Mouse (Mus musculus): ENCODE data around the gene Sec23ip. TPM values are rescaled to one million over a fixed set of nuclear protein-coding genes. Genes with fewer than 3 reads are reported as not detected.

The Sec23ip gene
- total and polyA plus RNA-seq, 2 experiments = 7.2 to 27.2 TPM

DNA sequence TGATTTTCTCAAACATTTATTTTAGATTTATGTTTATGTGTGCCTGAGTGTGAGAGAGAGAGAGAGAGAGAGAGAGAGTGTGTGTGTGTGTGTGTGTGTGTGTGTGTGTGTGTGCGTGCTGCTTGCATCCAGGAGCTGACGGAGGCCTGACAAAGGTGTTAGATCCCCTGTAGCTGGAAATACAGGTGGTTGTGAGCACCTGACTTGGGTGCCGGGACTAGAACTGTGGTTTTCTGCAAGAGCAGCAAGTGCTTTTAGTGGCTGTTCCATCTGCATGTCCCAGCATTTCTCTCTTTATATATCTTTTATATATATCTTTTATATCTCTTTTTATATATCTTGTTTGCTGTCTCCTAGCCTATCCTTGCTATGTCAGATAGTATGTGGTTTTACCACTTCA lies 37.1 kb downstream of the Sec23ip start:
- TF ChIP-seq POLR2A (IDR thresholded peaks at IDR 0.05; ENCODE audit: extremely low read depth, insufficient read depth, low read length) (no peak), CTCF (IDR thresholded peaks at IDR 0.05; ENCODE audit: low read depth, low read length) (no peak)
- Histone ChIP-seq H3K36me3 (ENCODE audit: control insufficient read depth, insufficient read depth, low read length) (peaks cover 69% of the 10 kb centered on the region), H3K27me3 (ENCODE audit: control insufficient read depth, insufficient read depth, low read length) (no peaks in the 10 kb centered on the region), H3K27ac (replicated peaks; ENCODE audit: insufficient read depth, low read depth, low read length) (no peak overlapping the region), H3K4me3 (ENCODE audit: insufficient read depth, low read depth, low read length) (no peak overlapping the region), H3K4me1 (ENCODE audit: control insufficient read depth, insufficient read depth, low read length) (no peaks in the 10 kb centered on the region), H3K79me2 (ENCODE audit: control insufficient read depth, insufficient read depth, low read length) (no peaks in the 10 kb centered on the region), H3K9ac (ENCODE audit: low read depth, low read length) (no peak overlapping the region)
- no peak for DNase-seq (ENCODE audit: extremely low read depth, low read depth, low spot score)
- WGBS = 92% methylated on average over 3 of the region's 3 CpGs

DNA sequence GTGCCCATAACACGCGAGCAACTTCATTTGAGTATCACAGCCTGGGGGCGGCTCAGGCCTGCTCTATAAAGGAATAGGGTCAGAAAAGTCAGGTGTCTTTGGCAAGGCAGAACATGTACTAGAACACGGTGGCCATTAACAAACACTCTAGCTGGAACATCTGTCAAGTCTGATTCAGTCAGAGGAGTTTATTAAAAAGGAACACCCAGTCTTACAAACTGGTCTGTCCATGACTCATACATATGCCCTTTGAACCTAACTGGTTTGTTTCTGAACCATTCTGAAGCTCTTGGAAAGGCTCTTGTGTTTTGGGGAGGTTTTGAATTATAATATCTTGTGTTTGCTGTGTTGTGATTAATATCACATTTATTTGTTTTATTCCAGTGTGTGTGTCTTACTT lies 45.3 kb downstream of the Sec23ip start:
- no peak for DNase-seq (ENCODE audit: extremely low read depth, low read depth, low spot score)
- Histone ChIP-seq H3K79me2 (ENCODE audit: control insufficient read depth, insufficient read depth, low read length) (no peaks in the 10 kb centered on the region), H3K9ac (ENCODE audit: low read depth, low read length) (no peak overlapping the region), H3K4me1 (ENCODE audit: control insufficient read depth, insufficient read depth, low read length) (no peaks in the 10 kb centered on the region), H3K4me3 (ENCODE audit: insufficient read depth, low read depth, low read length) (no peak overlapping the region), H3K27ac (replicated peaks; ENCODE audit: insufficient read depth, low read depth, low read length) (no peak overlapping the region), H3K36me3 (ENCODE audit: control insufficient read depth, insufficient read depth, low read length) (peaks cover 9% of the 10 kb centered on the region), H3K27me3 (ENCODE audit: control insufficient read depth, insufficient read depth, low read length) (no peaks in the 10 kb centered on the region)
- no peak for TF ChIP-seq POLR2A (IDR thresholded peaks at IDR 0.05; ENCODE audit: extremely low read depth, insufficient read depth, low read length)
- TF ChIP-seq CTCF (IDR thresholded peaks at IDR 0.05; ENCODE audit: low read depth, low read length) = no peak
- WGBS = 85% methylated on average over 4 of the region's 4 CpGs

DNA sequence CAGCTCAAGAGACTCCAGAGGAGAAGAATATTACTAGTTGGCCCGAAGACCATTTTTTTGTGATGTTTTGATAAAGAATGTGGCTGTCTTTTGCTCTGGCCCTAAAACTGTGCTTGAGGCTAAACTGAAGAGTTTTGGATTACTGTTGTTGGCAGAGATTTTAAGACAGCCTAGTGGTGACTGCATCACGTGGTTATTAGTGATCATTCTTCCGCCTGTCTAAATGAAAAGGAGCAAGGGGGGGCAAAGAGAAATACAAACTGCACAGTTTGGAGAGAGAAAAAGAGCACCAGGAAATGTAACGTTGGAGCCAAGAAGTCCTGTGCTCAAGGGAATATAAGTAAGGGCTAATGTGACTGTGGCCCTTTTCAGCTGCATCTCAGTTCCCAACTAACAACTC lies 48.7 kb downstream of the Sec23ip start:
- WGBS = 85% methylated on average over 4 of the region's 4 CpGs
- no peak overlapping the region for H3K9ac ChIP-seq (ENCODE audit: low read depth, low read length)
- H3K27me3 ChIP-seq (ENCODE audit: control insufficient read depth, insufficient read depth, low read length) = no peaks in the 10 kb centered on the region
- H3K4me1 ChIP-seq (ENCODE audit: control insufficient read depth, insufficient read depth, low read length) = no peaks in the 10 kb centered on the region
- H3K36me3 ChIP-seq (ENCODE audit: control insufficient read depth, insufficient read depth, low read length) = no peaks in the 10 kb centered on the region
- no peaks in the 10 kb centered on the region for H3K79me2 ChIP-seq (ENCODE audit: control insufficient read depth, insufficient read depth, low read length)
- no peak overlapping the region for H3K27ac ChIP-seq (replicated peaks; ENCODE audit: insufficient read depth, low read depth, low read length)
- no peak overlapping the region for H3K4me3 ChIP-seq (ENCODE audit: insufficient read depth, low read depth, low read length)
- no peak for DNase-seq (ENCODE audit: extremely low read depth, low read depth, low spot score)
- TF ChIP-seq CTCF (IDR thresholded peaks at IDR 0.05; ENCODE audit: low read depth, low read length) = no peak
- no peak for TF ChIP-seq POLR2A (IDR thresholded peaks at IDR 0.05; ENCODE audit: extremely low read depth, insufficient read depth, low read length)

DNA sequence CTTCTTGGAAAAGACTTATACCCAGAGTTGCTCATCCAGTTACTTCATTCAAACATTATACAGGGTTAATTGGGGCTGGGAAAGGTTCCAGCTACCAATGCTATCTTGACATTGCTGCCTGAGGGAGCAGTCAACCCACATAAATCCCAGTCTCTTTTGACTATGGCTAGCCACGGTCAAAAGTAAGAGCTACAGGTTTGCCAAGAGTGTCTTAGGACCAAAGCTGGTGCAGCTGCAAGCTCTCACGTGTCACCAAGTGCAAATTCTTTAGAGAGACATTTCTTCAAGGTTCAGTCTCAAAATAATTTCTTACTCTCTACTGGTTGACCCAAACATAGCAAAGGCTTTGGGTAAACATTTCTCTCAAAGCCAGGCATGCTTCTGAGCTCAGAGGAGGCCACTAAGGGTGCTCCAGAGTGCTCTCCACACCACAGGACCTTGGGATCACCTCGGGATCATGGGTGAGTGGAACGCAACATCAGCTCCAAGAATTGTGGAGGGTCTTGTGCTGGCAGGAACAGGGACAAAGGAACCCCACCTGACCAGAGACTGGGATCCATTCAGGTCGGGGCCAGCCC lies 80.3 kb downstream of the Sec23ip start:
- Histone ChIP-seq H3K4me3 (ENCODE audit: insufficient read depth, low read depth, low read length) (no peak overlapping the region), H3K9ac (ENCODE audit: low read depth, low read length) (no peak overlapping the region), H3K36me3 (ENCODE audit: control insufficient read depth, insufficient read depth, low read length) (no peaks in the 10 kb centered on the region), H3K79me2 (ENCODE audit: control insufficient read depth, insufficient read depth, low read length) (no peaks in the 10 kb centered on the region), H3K27ac (replicated peaks; ENCODE audit: insufficient read depth, low read depth, low read length) (no peak overlapping the region), H3K27me3 (ENCODE audit: control insufficient read depth, insufficient read depth, low read length) (no peaks in the 10 kb centered on the region), H3K4me1 (ENCODE audit: control insufficient read depth, insufficient read depth, low read length) (no peaks in the 10 kb centered on the region)
- no peak for DNase-seq (ENCODE audit: extremely low read depth, low read depth, low spot score)
- TF ChIP-seq POLR2A (IDR thresholded peaks at IDR 0.05; ENCODE audit: extremely low read depth, insufficient read depth, low read length) (no peak), CTCF (IDR thresholded peaks at IDR 0.05; ENCODE audit: low read depth, low read length) (no peak)
- 73% methylated on average over 5 of the region's 5 CpGs for WGBS

DNA sequence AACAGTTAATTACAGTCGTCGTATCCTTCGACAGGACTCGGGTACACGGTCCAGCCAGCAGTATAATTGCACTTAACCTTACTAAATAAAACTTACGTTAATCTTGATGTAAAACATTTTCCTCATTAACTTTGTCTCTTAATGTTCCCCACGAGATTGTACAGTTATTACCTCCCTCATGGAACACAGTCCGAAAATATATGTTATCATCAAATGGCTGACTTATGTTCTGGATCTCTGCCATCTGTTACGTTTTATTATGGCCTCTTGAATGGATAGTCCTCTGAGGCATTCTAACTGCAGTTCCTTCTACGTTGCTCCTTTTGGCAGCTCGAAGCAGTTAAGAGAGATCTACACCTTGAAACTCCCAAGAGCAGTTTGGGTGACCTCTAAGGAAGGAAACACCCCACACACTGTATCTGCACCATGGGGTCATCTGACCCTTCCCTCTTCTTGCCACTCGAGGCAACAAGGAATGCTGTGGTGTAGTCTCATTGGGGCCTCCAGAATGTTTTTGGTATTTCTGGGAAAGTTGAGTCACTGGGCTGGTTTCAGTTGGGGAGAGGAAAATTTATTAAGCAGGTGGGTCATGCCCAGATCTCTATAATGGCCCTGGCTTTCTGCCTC lies 87.8 kb downstream of the Sec23ip start:
- H3K9ac ChIP-seq (ENCODE audit: low read depth, low read length) = no peak overlapping the region
- no peaks in the 10 kb centered on the region for H3K79me2 ChIP-seq (ENCODE audit: control insufficient read depth, insufficient read depth, low read length)
- H3K4me3 ChIP-seq (ENCODE audit: insufficient read depth, low read depth, low read length) = no peak overlapping the region
- H3K27ac ChIP-seq (replicated peaks; ENCODE audit: insufficient read depth, low read depth, low read length) = no peak overlapping the region
- 0 out of 2 replicates have a peak, but pooled peaks cover 2% of the 10 kb centered on the region for H3K27me3 ChIP-seq (ENCODE audit: control insufficient read depth, insufficient read depth, low read length)
- TF ChIP-seq POLR2A (IDR thresholded peaks at IDR 0.05; ENCODE audit: extremely low read depth, insufficient read depth, low read length) (no peak), CTCF (IDR thresholded peaks at IDR 0.05; ENCODE audit: low read depth, low read length) (no peak)
- no peaks in the 10 kb centered on the region for H3K36me3 ChIP-seq (ENCODE audit: control insufficient read depth, insufficient read depth, low read length)
- WGBS = 84% methylated on average over 12 of the region's 12 CpGs
- H3K4me1 ChIP-seq (ENCODE audit: control insufficient read depth, insufficient read depth, low read length) = peaks cover 3% of the 10 kb centered on the region; the same call in 1 of the 2 replicates
- no peak for DNase-seq (ENCODE audit: extremely low read depth, low read depth, low spot score)

DNA sequence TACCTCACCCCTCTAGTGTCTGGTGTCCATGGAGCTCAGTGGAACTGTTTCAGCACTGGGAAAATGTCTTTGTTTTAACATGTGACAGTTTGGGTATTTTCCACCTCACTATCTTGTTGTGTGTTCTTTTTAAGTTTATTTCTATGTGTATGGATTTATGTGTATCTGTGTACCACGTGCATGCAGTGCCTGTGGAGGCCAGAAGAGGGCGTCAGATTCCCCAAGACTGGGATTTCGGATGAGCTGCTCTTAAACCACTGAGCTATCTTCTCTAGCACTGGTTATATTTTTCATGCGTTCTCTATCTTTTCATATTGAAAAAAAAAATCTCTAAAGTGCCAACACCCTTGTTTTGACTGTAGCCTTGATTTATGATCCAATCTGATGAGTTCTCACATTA lies 88.5 kb downstream of the Sec23ip start:
- Histone ChIP-seq H3K9ac (ENCODE audit: low read depth, low read length) (no peak overlapping the region), H3K79me2 (ENCODE audit: control insufficient read depth, insufficient read depth, low read length) (no peaks in the 10 kb centered on the region), H3K4me1 (ENCODE audit: control insufficient read depth, insufficient read depth, low read length) (peaks cover 3% of the 10 kb centered on the region; the same call in 1 of the 2 replicates), H3K27me3 (ENCODE audit: control insufficient read depth, insufficient read depth, low read length) (0 out of 2 replicates have a peak, but pooled peaks cover 2% of the 10 kb centered on the region), H3K27ac (replicated peaks; ENCODE audit: insufficient read depth, low read depth, low read length) (no peak overlapping the region), H3K36me3 (ENCODE audit: control insufficient read depth, insufficient read depth, low read length) (no peaks in the 10 kb centered on the region), H3K4me3 (ENCODE audit: insufficient read depth, low read depth, low read length) (no peak overlapping the region)
- TF ChIP-seq CTCF (IDR thresholded peaks at IDR 0.05; ENCODE audit: low read depth, low read length) (no peak), POLR2A (IDR thresholded peaks at IDR 0.05; ENCODE audit: extremely low read depth, insufficient read depth, low read length) (no peak)
- no peak for DNase-seq (ENCODE audit: extremely low read depth, low read depth, low spot score)
- WGBS = 79% methylated on average over 4 of the region's 4 CpGs

Other genes starting within 250 kb of the Sec23ip start
- 3.4 and 4.7 TPM in 2 replicates for gene Bag3, start 221.3 kb upstream of the Sec23ip start, total RNA-seq (2014; rRNA removed)
- gene Bag3, start 221.3 kb upstream of the Sec23ip start, polyA plus RNA-seq (2012; rRNA removed) = 25.8 and 30.3 TPM in 2 replicates
- 13.1 and 16.0 TPM in 2 replicates for gene Inpp5f, start 133.6 kb upstream of the Sec23ip start, total RNA-seq (2014; rRNA removed)
- 5.2 and 5.5 TPM in 2 replicates for gene Inpp5f, start 133.6 kb upstream of the Sec23ip start, polyA plus RNA-seq (2012; rRNA removed)
- gene Mcmbp, start 4.4 kb upstream of the Sec23ip start, total RNA-seq (2014; rRNA removed) = 12.8 and 15.6 TPM in 2 replicates
- gene Mcmbp, start 4.4 kb upstream of the Sec23ip start, polyA plus RNA-seq (2012; rRNA removed) = 10.0 and 11.4 TPM in 2 replicates

Data from liver, adult 2 months (tissue).